Mouse (Mus musculus) embryonic fibroblast, embryonic 13.5 days (primary cell): ENCODE measurements around the gene Ttc22. TPM values are rescaled to one million over a fixed set of nuclear protein-coding genes. Genes with fewer than 3 reads are reported as not detected.
A peak's percentile ranks its signal among the peaks of the same experiment; 100 is the strongest.

Experiments
- H3K27ac ChIP-seq: 2 replicates; pipeline ENCODE4 v1.5.1; 2012; ENCODE audit warnings: low read length, control low read depth, inconsistent platforms; ENCODE audit not compliant: insufficient read depth
- H3K4me1 ChIP-seq: 2 replicates; pipeline ENCODE4 v1.6.1; 2011; ENCODE audit warnings: low read length; ENCODE audit not compliant: control insufficient read depth, insufficient read depth
- H3K4me3 ChIP-seq: 2 replicates; pipeline ENCODE4 v1.5.1; 2011; ENCODE audit warnings: mild to moderate bottlenecking, control low read depth, low read length; ENCODE audit not compliant: insufficient read depth
- CTCF ChIP-seq: IDR thresholded peaks from 2 replicates; pipeline ENCODE4 v1.5.1; 2011; ENCODE audit warnings: mild to moderate bottlenecking, control low read depth, low read length, moderate library complexity, borderline replicate concordance; ENCODE audit not compliant: insufficient read depth
- POLR2A ChIP-seq: IDR thresholded peaks from 2 replicates; pipeline ENCODE4 v1.6.1; 2011; ENCODE audit warnings: low read depth, mild to moderate bottlenecking, control low read depth, low read length, moderate library complexity
- polyA plus RNA-seq: library from polyadenylated mRNA; stranded (reverse); fragments of >200 nt; gene quantifications from 2 replicates; pipeline ENCODE4 v1.2.4, GENCODE M21; 2011; ENCODE audit warnings: low read depth; ENCODE audit not compliant: missing spikeins, insufficient read length

The Ttc22 gene
- polyA plus RNA-seq, 1 experiment, result not detected

- H3K27ac ChIP-seq, result no peak overlapping the region
- no peaks in the 10 kb centered on the region for H3K4me1 ChIP-seq
- TF ChIP-seq POLR2A (no peak), CTCF (peak; percentile 86)
- H3K4me3 ChIP-seq, result no peak overlapping the region
Measured at GRCm38 (mm10) chr4:106614180-106614797, 7.9 kb upstream of the Ttc22 start.

GRCm38 (mm10) chr4:106614881-106615280 is 7.4 kb upstream of the Ttc22 start:
- Histone ChIP-seq H3K4me3 (no peak overlapping the region), H3K4me1 (no peaks in the 10 kb centered on the region), H3K27ac (no peak overlapping the region)
- no peak for TF ChIP-seq CTCF
- no peak for TF ChIP-seq POLR2A

GRCm38 (mm10) chr4:106615637-106616036 is 6.6 kb upstream of the Ttc22 start:
- TF ChIP-seq CTCF (no peak), POLR2A (no peak)
- no peak overlapping the region for H3K4me3 ChIP-seq

GRCm38 (mm10) chr4:106617056-106617455 is 5.2 kb upstream of the Ttc22 start, which contains the start of gene Lexm:
Gene Lexm, minus strand, starts transcription at chr4:106617241.
- Histone ChIP-seq H3K4me3 (no peak within 1 kb of the TSS), H3K27ac (no peak within 1 kb of the TSS), H3K4me1 (no peaks in the 10 kb centered on the region)
- TF ChIP-seq CTCF (no peak), POLR2A (no peak)

More at GRCm38 (mm10) chr4:106615637-106616036, 6.6 kb upstream of the Ttc22 start:
- Histone ChIP-seq H3K4me1 (no peaks in the 10 kb centered on the region), H3K27ac (no peak overlapping the region)

- H3K27ac ChIP-seq, result no peak overlapping the region
- H3K4me1 ChIP-seq, result no peaks in the 10 kb centered on the region
- TF ChIP-seq POLR2A (no peak), CTCF (no peak)
- H3K4me3 ChIP-seq, result no peak overlapping the region
Measured at GRCm38 (mm10) chr4:106618898-106619297, 3.3 kb upstream of the Ttc22 start.

- TF ChIP-seq CTCF, result no peak
- no peak for TF ChIP-seq POLR2A
- no peak overlapping the region for H3K4me3 ChIP-seq
- no peaks in the 10 kb centered on the region for H3K4me1 ChIP-seq
- no peak overlapping the region for H3K27ac ChIP-seq
Measured at GRCm38 (mm10) chr4:106621428-106621827, 804 bp upstream of the Ttc22 start.

- Histone ChIP-seq H3K27ac (no peak overlapping the region), H3K4me3 (no peak overlapping the region), H3K4me1 (no peaks in the 10 kb centered on the region)
- TF ChIP-seq POLR2A (no peak), CTCF (no peak)
Measured at GRCm38 (mm10) chr4:106622712-106623111, 480 bp downstream of the Ttc22 start.

GRCm38 (mm10) chr4:106624271-106624670 is 2.0 kb downstream of the Ttc22 start:
- Histone ChIP-seq H3K4me1 (no peaks in the 10 kb centered on the region), H3K4me3 (no peak overlapping the region), H3K27ac (no peak overlapping the region)
- TF ChIP-seq CTCF (no peak), POLR2A (no peak)

GRCm38 (mm10) chr4:106627809-106628208 is 5.6 kb downstream of the Ttc22 start:
- Histone ChIP-seq H3K4me3 (no peak overlapping the region), H3K27ac (no peak overlapping the region), H3K4me1 (no peaks in the 10 kb centered on the region)
- TF ChIP-seq POLR2A (no peak), CTCF (no peak)

- no peak overlapping the region for H3K4me3 ChIP-seq
- H3K4me1 ChIP-seq, result no peaks in the 10 kb centered on the region
- TF ChIP-seq POLR2A (no peak), CTCF (no peak)
- no peak overlapping the region for H3K27ac ChIP-seq
Measured at GRCm38 (mm10) chr4:106628650-106629360, 6.6 kb downstream of the Ttc22 start.
